Mouse (Mus musculus) layer of hippocampus, adult 11-12 months (tissue): ENCODE data around the gene Camk1d.
A peak's percentile ranks its signal among the peaks of the same experiment; 100 is the strongest.
"Not testable (repeated sequence)": the region's sequence is repeated elsewhere in the genome, so short reads cannot be mapped to it uniquely, and the experiment has no call there.

Experiments used
- DNase-seq: peaks from one replicate; pipeline ENCODE4 v3.0.0; 2022; ENCODE audit warnings: low spot score

Camk1d gene

GRCm38 (mm10) chr2:5566611-5567010 is 147.7 kb downstream of the Camk1d start:
- DNase-seq: no peak

DNA sequence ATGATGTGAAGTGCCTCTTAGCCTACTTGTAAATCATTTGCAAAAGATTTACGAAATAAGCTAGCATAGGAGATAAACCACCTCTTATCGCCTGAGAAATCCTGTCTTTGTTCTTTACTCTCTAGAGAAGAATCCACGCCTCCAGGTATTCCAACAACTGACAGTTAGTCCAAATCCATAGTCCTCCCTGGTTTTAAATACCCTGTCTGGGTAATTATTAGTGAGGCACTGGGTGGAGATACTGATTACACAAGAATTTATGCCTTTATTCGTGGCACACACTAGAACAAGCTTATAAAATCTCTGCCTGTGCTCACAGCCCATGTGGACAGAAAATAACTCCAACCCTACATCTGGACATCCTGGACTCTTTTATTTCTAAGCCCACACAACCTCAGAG is 150.6 kb downstream of the Camk1d start:
- DNase-seq: no peak

GRCm38 (mm10) chr2:5561446-5561845 is 152.9 kb downstream of the Camk1d start:
- DNase-seq: no peak

- peak; percentile 30 for DNase-seq
Measured at GRCm38 (mm10) chr2:5553264-5553663, 161.1 kb downstream of the Camk1d start.

DNA sequence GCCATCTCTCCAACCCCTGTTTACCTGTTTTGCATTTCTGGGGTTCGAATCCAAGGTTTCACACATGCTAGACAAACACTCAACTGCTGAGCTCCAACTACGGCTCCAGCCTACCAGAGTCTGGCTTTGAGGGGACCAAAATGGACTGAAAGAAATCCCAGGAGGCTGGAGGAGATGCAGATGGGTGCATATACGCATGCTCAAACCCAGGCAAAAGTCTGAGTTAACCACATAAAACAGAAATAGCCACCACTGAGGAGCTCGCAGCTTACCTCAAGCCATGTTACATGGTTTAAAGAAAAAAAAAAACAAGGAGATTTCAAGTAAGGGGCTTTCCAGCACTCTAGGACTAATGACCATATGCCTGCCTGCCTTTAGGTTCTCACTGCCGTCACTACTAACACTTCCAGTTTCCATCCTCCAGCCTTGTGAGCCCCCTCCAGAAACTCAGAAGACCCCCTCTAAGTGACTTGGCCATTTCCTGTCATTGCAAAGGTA is 162.5 kb downstream of the Camk1d start:
- DNase-seq: no peak

DNA sequence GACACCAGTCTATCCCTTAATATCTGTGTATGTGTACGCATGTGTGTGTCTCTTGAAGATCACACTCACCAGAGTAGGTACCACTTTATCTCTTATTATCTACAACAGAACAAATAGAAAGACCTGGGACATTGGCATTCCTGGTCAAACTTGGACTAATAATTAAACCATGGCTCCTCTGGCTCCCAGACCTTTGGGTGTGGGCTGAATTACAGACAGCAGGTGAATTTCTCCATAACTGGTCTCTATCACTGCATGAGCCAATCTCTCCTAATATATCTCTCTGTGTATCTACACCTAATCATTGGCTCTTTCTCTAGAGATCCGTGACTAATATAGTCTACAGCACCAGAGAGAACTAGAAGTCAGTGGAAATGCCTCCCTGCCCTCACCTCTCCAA is 165.0 kb downstream of the Camk1d start:
- DNase-seq: no peak

GRCm38 (mm10) chr2:5548872-5549271 is 165.4 kb downstream of the Camk1d start:
- DNase-seq: no peak

DNA sequence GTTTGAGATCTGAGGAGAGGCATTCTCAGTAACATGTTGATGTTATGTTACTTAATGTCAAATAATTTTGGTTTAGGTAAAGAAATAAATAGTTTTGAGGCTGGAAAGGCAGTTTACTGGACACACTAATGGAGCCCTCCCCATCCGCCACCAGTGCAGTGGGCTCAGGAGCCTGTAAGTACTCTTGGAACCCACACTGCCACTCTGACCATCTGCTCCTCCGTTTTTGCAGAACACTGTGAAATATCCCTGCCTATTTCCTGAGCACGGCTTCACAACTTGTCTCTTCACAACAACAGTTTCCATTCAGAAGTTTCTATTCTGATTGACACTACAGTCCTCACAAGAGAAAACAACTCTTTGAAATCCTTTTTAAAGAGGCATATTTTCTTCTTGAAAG is 173.4 kb downstream of the Camk1d start:
- peak; percentile 34 for DNase-seq

- DNase-seq: not testable (repeated sequence)
Measured at GRCm38 (mm10) chr2:5539894-5540293, 174.4 kb downstream of the Camk1d start.

DNA sequence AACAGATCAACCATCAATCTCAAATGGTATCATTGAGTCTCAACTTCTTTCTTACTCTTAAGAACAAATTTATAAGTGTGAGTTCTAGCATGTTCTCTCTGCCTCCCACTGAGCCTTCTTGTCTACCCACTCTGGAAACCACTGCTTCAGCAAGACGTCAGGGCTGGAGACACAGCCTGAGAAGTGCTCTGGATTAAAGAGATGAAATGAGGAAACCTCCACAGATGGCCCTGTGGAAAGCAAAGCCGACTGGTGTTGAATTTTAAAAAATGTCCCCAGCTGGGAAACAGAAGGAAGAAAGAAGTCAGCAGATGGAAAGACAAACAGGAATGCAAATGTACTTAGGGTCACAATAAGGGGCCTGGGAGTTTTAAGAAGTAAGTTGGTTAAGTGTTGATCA is 180.4 kb downstream of the Camk1d start:
- peak; percentile 58 for DNase-seq

DNA sequence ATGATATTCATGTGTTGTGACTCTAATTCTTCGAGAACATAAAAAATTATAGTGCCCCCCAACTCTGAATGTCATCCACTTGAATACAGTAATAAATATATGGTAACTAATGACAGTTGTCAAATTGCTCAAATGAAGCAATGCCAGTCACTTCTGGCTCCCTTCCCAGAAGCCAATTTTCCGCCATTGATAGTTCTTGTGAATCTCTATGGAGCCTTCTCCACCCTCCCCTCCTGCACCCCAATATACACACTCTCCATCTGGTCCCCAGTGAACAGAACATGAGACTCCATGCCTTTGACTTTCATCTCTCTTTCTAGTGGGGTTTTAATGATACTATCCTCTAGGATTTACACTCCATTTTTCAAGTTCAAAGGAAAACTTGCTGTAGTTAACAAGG is 184.3 kb downstream of the Camk1d start:
- DNase-seq: no peak

- peak; percentile 19 for DNase-seq
Measured at GRCm38 (mm10) chr2:5519221-5519669, 195.1 kb downstream of the Camk1d start.

GRCm38 (mm10) chr2:5515106-5515505 is 199.2 kb downstream of the Camk1d start:
- DNase-seq: no peak

DNA sequence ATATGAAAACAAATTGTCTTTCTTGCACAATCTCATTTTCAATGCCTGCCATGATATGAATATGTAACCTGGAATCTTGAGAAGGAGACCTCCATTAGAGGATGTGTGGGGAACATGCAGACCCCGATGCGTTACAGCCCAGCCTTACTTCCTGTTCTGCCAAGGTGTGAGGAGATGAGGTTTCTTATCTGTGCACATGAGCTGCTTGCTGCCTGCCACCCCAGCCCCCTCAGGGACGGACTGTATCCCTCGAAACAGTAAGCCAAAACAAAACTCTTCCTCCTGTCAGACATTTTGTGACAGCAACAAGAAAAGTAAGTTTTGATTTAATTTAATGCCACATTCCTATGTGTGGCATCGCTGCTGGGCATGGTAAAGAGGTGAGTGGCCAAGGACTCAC is 200.2 kb downstream of the Camk1d start:
- DNase-seq: no peak

- DNase-seq: no peak
Measured at GRCm38 (mm10) chr2:5513621-5514020, 200.7 kb downstream of the Camk1d start.

DNA sequence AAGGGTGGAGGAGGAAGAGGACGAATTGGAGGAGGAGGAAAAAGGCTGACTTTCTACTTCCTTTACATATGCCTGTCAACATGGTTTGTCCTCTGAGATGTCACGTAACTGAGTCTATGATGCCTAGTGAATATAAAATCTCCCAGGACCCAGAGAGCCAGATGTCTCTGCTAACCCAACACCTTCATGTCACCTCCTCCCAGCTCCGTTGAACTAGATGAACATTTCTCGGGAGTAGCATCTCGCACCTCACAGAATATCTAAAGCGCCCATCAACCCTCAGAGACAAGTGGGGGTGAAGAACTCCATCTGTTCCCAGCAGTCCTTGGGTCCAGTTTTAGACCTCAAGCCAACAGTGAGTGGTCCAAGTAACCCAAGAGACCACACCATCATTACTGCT is 204.3 kb downstream of the Camk1d start:
- DNase-seq: no peak

- DNase-seq: no peak
Measured at GRCm38 (mm10) chr2:5499620-5500019, 214.7 kb downstream of the Camk1d start.

DNA sequence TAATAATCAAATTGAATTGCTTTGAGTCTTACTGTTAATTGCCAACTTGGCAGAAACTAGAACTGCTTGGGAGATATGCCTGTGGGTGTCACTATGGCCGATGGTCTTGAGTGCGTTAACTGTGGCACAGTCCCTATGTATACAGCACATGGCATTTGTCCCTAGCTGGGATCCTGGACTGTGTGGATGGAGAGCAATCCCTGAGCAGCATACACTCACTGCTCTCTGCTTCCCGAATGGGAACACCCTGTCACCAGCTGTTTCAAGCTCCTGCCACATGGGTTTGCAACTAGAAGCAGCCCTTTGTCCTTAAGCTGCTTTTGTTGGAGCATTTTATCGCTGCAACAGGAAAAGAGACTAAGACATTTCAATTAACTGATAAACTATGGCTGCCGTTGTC is 224.4 kb downstream of the Camk1d start:
- DNase-seq: no peak

DNA sequence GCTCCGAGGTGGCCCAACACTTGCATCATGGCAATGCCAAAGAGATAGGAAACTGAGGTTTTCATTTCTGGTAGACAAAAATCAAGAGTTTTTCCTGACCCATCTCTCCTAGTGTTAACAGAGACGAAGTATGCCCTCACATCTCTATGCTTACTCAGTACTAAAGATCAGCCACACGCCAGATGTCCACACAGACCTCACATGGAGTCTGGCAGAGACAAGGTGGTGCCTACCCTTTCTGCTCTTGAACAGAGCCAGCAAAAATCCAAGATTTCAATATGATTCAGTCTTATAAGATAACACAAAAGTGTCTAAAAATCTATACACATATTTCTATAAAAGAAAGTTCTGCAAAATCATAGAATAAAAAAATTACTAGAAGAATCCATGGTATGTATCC is 227.0 kb downstream of the Camk1d start:
- no peak for DNase-seq

DNA sequence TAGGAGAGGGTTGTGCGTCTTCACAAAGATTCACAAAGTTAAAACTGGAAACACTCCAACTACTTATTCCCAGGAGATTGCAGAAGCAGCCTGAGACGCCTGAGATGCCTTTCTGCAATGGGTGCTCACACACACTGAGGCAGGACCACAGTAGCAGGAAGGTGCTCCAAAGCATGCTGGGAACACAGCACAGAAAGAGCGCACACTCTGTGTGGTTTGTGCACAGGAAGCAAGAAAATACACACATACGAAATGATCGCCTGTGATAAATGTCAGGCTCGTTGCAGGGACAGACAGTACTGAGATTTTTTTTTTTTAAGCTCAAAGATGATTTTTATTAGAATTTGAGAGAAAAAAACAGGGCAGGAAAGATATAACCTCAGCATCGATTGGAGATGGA is 227.7 kb downstream of the Camk1d start:
- DNase-seq: no peak

DNA sequence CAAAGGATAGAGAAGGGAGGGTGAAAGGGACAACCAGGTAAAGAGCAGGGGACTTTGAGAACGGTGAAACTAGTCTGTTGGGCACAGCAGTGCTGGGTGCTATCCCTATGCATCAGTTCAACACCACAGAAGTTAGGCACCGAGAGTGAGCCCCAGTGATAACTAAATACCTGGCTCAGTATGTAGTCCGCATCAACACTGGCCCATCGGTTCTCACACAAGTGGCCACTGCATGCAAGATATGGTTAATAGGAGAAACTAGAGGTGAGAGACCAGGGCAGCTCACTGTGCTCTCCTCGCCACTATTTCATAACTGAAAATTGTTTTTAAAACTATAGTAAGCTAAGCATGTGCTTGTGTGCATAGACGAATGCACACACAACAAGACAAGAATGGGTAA is 228.5 kb downstream of the Camk1d start:
- DNase-seq: no peak

DNA sequence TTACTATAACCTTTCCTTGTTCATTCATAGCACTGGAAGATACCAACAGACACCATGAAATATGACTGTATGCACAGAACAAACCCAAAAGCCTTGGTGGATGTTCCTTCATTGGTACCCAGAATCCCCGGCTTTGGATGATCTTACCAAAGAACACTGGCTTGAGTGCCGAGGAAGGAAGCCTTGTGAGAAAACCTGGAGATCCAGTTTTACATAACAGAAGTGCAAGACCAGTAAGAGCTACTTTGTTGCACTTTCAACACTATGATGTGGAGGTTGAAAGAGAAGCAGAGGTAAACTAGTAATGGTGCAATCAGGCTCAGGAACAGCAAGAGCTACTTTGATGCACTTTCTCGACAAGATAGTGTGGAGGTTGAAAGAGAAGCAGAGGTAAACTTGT is 234.4 kb downstream of the Camk1d start:
- no peak for DNase-seq

GRCm38 (mm10) chr2:5478709-5479108 is 235.6 kb downstream of the Camk1d start:
- no peak for DNase-seq

GRCm38 (mm10) chr2:5478256-5478655 is 236.1 kb downstream of the Camk1d start:
- no peak for DNase-seq

DNA sequence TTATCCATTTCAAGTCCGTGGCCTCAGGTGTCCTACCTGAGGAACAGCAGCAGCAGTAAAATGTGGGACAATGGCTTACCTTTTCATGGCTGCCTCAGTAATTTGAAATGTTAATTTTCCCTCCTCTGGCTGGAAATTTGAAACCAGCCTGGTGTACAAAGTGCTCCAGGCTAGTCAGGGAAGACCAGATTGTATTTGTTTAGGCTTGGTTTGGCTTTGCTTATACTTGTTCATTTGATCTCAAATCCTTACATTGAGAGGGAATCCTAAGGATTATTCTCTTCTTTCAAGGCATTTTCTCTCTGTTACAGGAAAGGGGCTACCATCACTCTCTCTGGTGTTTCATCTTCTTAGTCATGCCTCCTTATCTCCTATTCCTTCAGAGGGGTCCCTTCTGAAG is 236.8 kb downstream of the Camk1d start:
- DNase-seq: no peak
